Mouse (Mus musculus): ENCODE results near the gene Pes1. TPM values are rescaled to one million over a fixed set of nuclear protein-coding genes. Genes with fewer than 3 reads are reported as not detected.

Pes1 gene
- polyA plus RNA-seq, 1 experiment = 146 TPM

DNA sequence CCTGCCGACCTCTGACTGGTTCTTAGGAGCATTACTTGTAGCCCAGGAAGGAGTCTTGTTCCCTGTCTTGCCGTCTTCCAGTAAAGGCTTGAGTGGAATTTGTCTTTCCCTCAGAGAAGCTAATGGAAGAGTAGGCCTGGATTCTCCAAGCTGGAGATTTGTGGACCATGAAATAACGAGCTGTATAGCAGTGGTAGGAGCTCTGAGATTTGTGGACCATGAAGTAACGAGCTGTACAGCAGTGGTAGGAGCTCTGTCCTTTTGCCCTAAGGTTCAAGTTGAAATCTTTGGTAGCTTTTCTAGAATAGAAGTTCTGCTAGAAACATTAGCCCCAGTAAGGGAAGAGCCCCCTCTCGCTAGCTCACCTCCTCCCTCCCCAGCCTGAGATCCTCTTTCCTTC, 14.6 kb downstream of the Pes1 start:
- Histone ChIP-seq H3K79me3 (ENCODE audit: low read depth) (no peaks in the 10 kb centered on the region), H3K4me3 (ENCODE audit: insufficient read depth, poor library complexity, severe bottlenecking) (no peak overlapping the region), H3K36me3 (ENCODE audit: control insufficient read depth, insufficient read depth) (peaks cover 88% of the 10 kb centered on the region), H3K27me3 (ENCODE audit: control insufficient read depth, insufficient read depth, insufficient read length) (no peaks in the 10 kb centered on the region), H3ac (ENCODE audit: control insufficient read depth, insufficient read length, low read depth) (no peak overlapping the region), H3K79me2 (ENCODE audit: control insufficient read depth, insufficient read depth) (no peaks in the 10 kb centered on the region)
- TF ChIP-seq MYOG (IDR thresholded peaks at IDR 0.05; ENCODE audit: control insufficient read depth, extremely low read depth, insufficient read length) (no peak), FOSL1 (IDR thresholded peaks at IDR 0.05; ENCODE audit: insufficient read depth, low read length, poor library complexity, severe bottlenecking) (no peak), MAX (IDR thresholded peaks at IDR 0.05) (no peak), USF1 (IDR thresholded peaks at IDR 0.05; ENCODE audit: low read depth) (no peak), MYOD1 (IDR thresholded peaks at IDR 0.05; ENCODE audit: control insufficient read depth, insufficient read length, low read depth) (no peak), CEBPB (IDR thresholded peaks at IDR 0.05; ENCODE audit: low read depth) (no peak), CTCF (IDR thresholded peaks at IDR 0.05; ENCODE audit: control insufficient read depth, insufficient read depth, insufficient read length) (no peak)

GRCm38 (mm10) chr11:3981536-3981935, 17.8 kb downstream of the Pes1 start:
- no peaks in the 10 kb centered on the region for H3K79me3 ChIP-seq (ENCODE audit: low read depth)
- no peak overlapping the region for H3ac ChIP-seq (ENCODE audit: control insufficient read depth, insufficient read length, low read depth)
- no peak for TF ChIP-seq FOSL1 (IDR thresholded peaks at IDR 0.05; ENCODE audit: insufficient read depth, low read length, poor library complexity, severe bottlenecking)
- TF ChIP-seq MYOG (IDR thresholded peaks at IDR 0.05; ENCODE audit: control insufficient read depth, extremely low read depth, insufficient read length) = no peak
- no peak for TF ChIP-seq USF1 (IDR thresholded peaks at IDR 0.05; ENCODE audit: low read depth)
- TF ChIP-seq MAX (IDR thresholded peaks at IDR 0.05) = no peak
- TF ChIP-seq CEBPB (IDR thresholded peaks at IDR 0.05; ENCODE audit: low read depth) = no peak
- TF ChIP-seq MYOD1 (IDR thresholded peaks at IDR 0.05; ENCODE audit: control insufficient read depth, insufficient read length, low read depth) = no peak
- TF ChIP-seq CTCF (IDR thresholded peaks at IDR 0.05; ENCODE audit: control insufficient read depth, insufficient read depth, insufficient read length) = no peak
- H3K79me2 ChIP-seq (ENCODE audit: control insufficient read depth, insufficient read depth) = no peaks in the 10 kb centered on the region
- H3K4me3 ChIP-seq (ENCODE audit: insufficient read depth, poor library complexity, severe bottlenecking) = no peak overlapping the region
- peaks cover 57% of the 10 kb centered on the region for H3K36me3 ChIP-seq (ENCODE audit: control insufficient read depth, insufficient read depth)
- H3K27me3 ChIP-seq (ENCODE audit: control insufficient read depth, insufficient read depth, insufficient read length) = no peaks in the 10 kb centered on the region

GRCm38 (mm10) chr11:3982275-3983209, 18.8 kb downstream of the Pes1 start:
- Histone ChIP-seq H3ac (ENCODE audit: control insufficient read depth, insufficient read length, low read depth) (no peak overlapping the region), H3K79me2 (ENCODE audit: control insufficient read depth, insufficient read depth) (no peaks in the 10 kb centered on the region), H3K4me3 (ENCODE audit: insufficient read depth, poor library complexity, severe bottlenecking) (no peak overlapping the region), H3K27me3 (ENCODE audit: control insufficient read depth, insufficient read depth, insufficient read length) (no peaks in the 10 kb centered on the region), H3K36me3 (ENCODE audit: control insufficient read depth, insufficient read depth) (peaks cover 47% of the 10 kb centered on the region), H3K79me3 (ENCODE audit: low read depth) (no peaks in the 10 kb centered on the region)
- no peak for TF ChIP-seq CEBPB (IDR thresholded peaks at IDR 0.05; ENCODE audit: low read depth)
- TF ChIP-seq CTCF (IDR thresholded peaks at IDR 0.05; ENCODE audit: control insufficient read depth, insufficient read depth, insufficient read length) = no peak
- TF ChIP-seq FOSL1 (IDR thresholded peaks at IDR 0.05; ENCODE audit: insufficient read depth, low read length, poor library complexity, severe bottlenecking) = no peak
- no peak for TF ChIP-seq MYOD1 (IDR thresholded peaks at IDR 0.05; ENCODE audit: control insufficient read depth, insufficient read length, low read depth)
- TF ChIP-seq MAX (IDR thresholded peaks at IDR 0.05) = no peak
- no peak for TF ChIP-seq USF1 (IDR thresholded peaks at IDR 0.05; ENCODE audit: low read depth)
- TF ChIP-seq MYOG (IDR thresholded peaks at IDR 0.05; ENCODE audit: control insufficient read depth, extremely low read depth, insufficient read length) = no peak

GRCm38 (mm10) chr11:3983291-3983862, 19.6 kb downstream of the Pes1 start, which contains the start of gene Gal3st1:
Gene Gal3st1, plus strand, starts transcription at chr11:3983636.
- Histone ChIP-seq H3K79me3 (ENCODE audit: low read depth) (no peaks in the 10 kb centered on the region), H3K4me3 (ENCODE audit: insufficient read depth, poor library complexity, severe bottlenecking) (no peak within 1 kb of the TSS), H3K79me2 (ENCODE audit: control insufficient read depth, insufficient read depth) (no peaks in the 10 kb centered on the region), H3ac (ENCODE audit: control insufficient read depth, insufficient read length, low read depth) (no peak within 1 kb of the TSS), H3K27me3 (ENCODE audit: control insufficient read depth, insufficient read depth, insufficient read length) (no peaks in the 10 kb centered on the region), H3K36me3 (ENCODE audit: control insufficient read depth, insufficient read depth) (peaks cover 39% of the 10 kb centered on the region)
- no peak for TF ChIP-seq CEBPB (IDR thresholded peaks at IDR 0.05; ENCODE audit: low read depth)
- no peak for TF ChIP-seq MAX (IDR thresholded peaks at IDR 0.05)
- TF ChIP-seq CTCF (IDR thresholded peaks at IDR 0.05; ENCODE audit: control insufficient read depth, insufficient read depth, insufficient read length) = no peak
- no peak for TF ChIP-seq USF1 (IDR thresholded peaks at IDR 0.05; ENCODE audit: low read depth)
- TF ChIP-seq MYOG (IDR thresholded peaks at IDR 0.05; ENCODE audit: control insufficient read depth, extremely low read depth, insufficient read length) = no peak
- no peak for TF ChIP-seq MYOD1 (IDR thresholded peaks at IDR 0.05; ENCODE audit: control insufficient read depth, insufficient read length, low read depth)
- TF ChIP-seq FOSL1 (IDR thresholded peaks at IDR 0.05; ENCODE audit: insufficient read depth, low read length, poor library complexity, severe bottlenecking) = no peak

DNA sequence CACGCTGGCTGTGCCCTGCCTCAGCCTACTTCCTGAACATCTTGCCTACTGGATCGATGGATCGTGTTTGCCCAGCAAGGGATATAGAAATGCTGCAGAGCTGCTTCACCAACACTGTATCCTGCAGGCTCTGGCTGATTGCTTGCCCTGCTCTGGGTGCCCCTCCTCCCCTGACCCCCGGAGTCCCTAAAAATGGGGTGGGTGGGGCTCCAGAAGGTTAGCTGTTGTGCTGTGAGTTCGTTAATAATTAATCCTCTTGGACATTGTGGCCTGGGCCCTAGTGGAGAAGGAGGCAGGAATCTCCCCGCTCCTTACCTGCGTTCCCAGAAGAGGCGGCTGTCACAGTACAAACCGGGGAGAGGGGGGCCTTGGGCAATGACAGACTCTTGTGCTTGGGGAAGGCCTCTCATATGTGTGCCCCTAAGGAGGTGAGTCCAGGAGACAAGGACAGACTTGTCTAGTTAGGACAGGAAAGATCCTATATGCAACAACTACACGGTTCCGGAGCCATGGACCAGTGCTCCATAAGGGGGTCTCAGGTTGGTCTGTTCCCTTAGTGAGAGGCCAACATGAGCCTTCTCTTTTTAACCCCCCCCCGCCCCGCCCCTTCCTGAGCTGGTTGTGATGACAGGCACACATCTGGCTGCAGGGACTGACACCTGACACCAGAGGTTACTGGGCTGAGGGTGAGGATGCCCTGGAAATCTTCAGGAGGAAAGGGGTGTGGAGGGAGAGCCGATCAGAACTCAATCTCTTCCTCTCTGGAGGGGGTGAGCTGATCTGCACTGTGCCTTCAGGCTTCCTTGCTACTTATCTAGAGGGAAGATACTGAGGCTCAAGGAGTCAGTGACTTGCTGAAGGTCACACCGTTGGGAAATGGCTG, 20.3 kb downstream of the Pes1 start:
- no peaks in the 10 kb centered on the region for H3K79me3 ChIP-seq (ENCODE audit: low read depth)
- no peaks in the 10 kb centered on the region for H3K79me2 ChIP-seq (ENCODE audit: control insufficient read depth, insufficient read depth)
- no peaks in the 10 kb centered on the region for H3K27me3 ChIP-seq (ENCODE audit: control insufficient read depth, insufficient read depth, insufficient read length)
- no peak for TF ChIP-seq MAX (IDR thresholded peaks at IDR 0.05)
- no peak for TF ChIP-seq MYOG (IDR thresholded peaks at IDR 0.05; ENCODE audit: control insufficient read depth, extremely low read depth, insufficient read length)
- TF ChIP-seq CTCF (IDR thresholded peaks at IDR 0.05; ENCODE audit: control insufficient read depth, insufficient read depth, insufficient read length) = no peak
- no peak for TF ChIP-seq MYOD1 (IDR thresholded peaks at IDR 0.05; ENCODE audit: control insufficient read depth, insufficient read length, low read depth)
- no peak for TF ChIP-seq FOSL1 (IDR thresholded peaks at IDR 0.05; ENCODE audit: insufficient read depth, low read length, poor library complexity, severe bottlenecking)
- TF ChIP-seq USF1 (IDR thresholded peaks at IDR 0.05; ENCODE audit: low read depth) = no peak
- TF ChIP-seq CEBPB (IDR thresholded peaks at IDR 0.05; ENCODE audit: low read depth) = no peak
- H3ac ChIP-seq (ENCODE audit: control insufficient read depth, insufficient read length, low read depth) = no peak overlapping the region
- no peak overlapping the region for H3K4me3 ChIP-seq (ENCODE audit: insufficient read depth, poor library complexity, severe bottlenecking)
- peaks cover 32% of the 10 kb centered on the region for H3K36me3 ChIP-seq (ENCODE audit: control insufficient read depth, insufficient read depth)

All from C2C12 (cell line).